Mouse (Mus musculus) ES-Bruce4 (cell line): ENCODE measurements around the gene Fam227b.

Source experiments
- CTCF ChIP-seq: IDR thresholded peaks from one replicate; pipeline ENCODE4 v1.8.1; 2011; ENCODE audit warnings: low read depth, low read length
- EP300 ChIP-seq: IDR thresholded peaks from 2 replicates; pipeline ENCODE4 v1.6.1; 2011; ENCODE audit warnings: low read depth, low read length; ENCODE audit not compliant: insufficient read depth
- POLR2A ChIP-seq: IDR thresholded peaks from one replicate; pipeline ENCODE4 v1.8.1; 2011; ENCODE audit warnings: low read length; ENCODE audit not compliant: insufficient read depth

GRCm38 (mm10) chr2:126090432-126090831 lies 61.4 kb downstream of the Fam227b start:
- TF ChIP-seq CTCF, result no peak
- TF ChIP-seq POLR2A, result no peak
- TF ChIP-seq EP300, result no peak
